Mouse (Mus musculus) brain, embryonic 14.5 days (tissue): ENCODE data around the gene Nfia. TPM values are rescaled to one million over a fixed set of nuclear protein-coding genes. Genes with fewer than 3 reads are reported as not detected.

Experiments used
- DNase-seq: peaks from one replicate; pipeline ENCODE4 v3.0.0-alpha.2; 2011; ENCODE audit warnings: low read depth
- CTCF ChIP-seq: fragments of 200-500 bp; IDR thresholded peaks from 2 replicates; pipeline ENCODE4 v1.5.1; 2012; ENCODE audit warnings: inconsistent platforms, mild to moderate bottlenecking, moderate library complexity, borderline replicate concordance; ENCODE audit not compliant: insufficient read depth, insufficient read length; ENCODE audit errors: extremely low read depth
- POLR2A ChIP-seq: fragments of 200-500 bp; IDR thresholded peaks from 2 replicates; pipeline ENCODE4 v1.6.1; 2012; ENCODE audit warnings: mild to moderate bottlenecking, inconsistent platforms, borderline replicate concordance; ENCODE audit not compliant: poor library complexity, insufficient read depth, insufficient read length, severe bottlenecking; ENCODE audit errors: extremely low read depth
- polyA plus RNA-seq: library from polyadenylated mRNA; depleted of rRNA; stranded (reverse); fragments of >200 nt; gene quantifications from 2 replicates; pipeline ENCODE4 v1.2.3, GENCODE M21; 2012

Gene Nfia
- polyA plus RNA-seq, 1 experiment = 56.0 TPM

DNA sequence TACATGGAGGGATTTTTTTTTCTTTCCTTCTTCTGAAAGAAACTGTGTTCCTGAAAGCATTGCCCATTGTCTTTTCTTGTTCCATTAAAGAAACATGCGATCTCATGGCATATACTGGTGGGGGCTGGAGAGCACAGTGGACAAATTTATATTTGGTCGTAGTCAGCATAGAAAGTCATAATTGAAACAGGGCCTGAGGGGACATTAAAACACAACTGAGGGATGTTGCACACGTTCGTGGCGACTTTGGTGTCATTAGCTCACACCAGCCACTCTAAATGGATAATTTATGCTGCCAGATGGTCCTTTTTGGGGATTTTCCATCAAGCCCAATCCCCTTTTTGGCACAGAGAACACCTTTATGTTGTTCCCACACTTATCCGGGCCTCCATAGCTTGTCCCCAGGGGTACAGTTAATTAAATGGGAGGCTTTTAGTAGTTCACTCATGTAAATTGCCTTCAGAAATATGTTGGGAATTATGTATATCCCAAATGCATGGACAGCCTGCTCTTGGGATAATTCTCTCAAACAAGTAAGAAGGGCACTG, 250.8 kb downstream of the Nfia start:
- TF ChIP-seq POLR2A (no peak), CTCF (no peak)
- DNase-seq = peak; percentile 92

GRCm38 (mm10) chr4:98027412-98027811, 254.9 kb downstream of the Nfia start:
- peak; percentile 56 for DNase-seq
- TF ChIP-seq POLR2A = no peak
- TF ChIP-seq CTCF = no peak

DNA sequence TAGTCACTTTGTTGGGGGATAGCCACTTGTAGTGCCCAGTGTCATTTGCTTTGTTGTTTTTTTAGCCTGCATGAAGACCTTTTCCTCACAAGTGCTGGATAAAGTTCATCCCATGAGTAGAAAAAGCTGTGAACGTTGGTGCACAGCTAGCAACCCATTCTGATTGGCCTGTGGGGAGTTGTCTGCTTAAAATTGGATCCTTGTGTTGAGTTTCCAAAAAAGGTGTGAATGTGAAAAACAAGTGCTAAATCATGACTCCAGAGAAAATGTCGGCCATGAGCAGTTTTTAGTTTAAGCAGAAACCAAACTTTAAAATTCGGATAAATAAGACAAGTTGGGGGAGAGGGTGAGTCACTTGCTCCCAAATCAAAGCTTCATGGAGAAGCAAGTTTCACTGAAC, 259.3 kb downstream of the Nfia start:
- TF ChIP-seq CTCF (no peak), POLR2A (no peak)
- no peak for DNase-seq

GRCm38 (mm10) chr4:98032332-98032731, 259.8 kb downstream of the Nfia start:
- TF ChIP-seq POLR2A (no peak), CTCF (no peak)
- DNase-seq = peak; percentile 57

- DNase-seq = no peak
- TF ChIP-seq POLR2A (no peak), CTCF (no peak)
These were observed 266.6 kb downstream of the Nfia start for GRCm38 (mm10) chr4:98039095-98039494.

DNA sequence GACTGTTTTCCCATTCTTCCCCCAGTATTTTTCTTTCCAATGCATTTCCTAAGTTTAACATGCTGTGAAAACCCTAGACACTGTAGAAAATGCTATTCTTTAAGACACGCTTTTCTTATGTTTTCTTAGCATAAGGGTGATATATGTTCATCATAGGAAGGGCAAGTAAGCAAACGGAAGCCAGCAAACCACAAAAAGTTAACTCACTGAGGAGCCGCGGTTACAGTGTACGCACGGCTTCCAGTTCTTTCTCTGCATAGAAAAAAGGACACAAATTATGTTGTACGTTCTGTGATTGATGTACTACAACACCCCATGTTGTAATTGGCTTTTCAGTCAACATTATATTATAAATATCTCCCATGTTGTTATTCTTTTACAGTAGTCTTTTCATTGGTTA, 267.6 kb downstream of the Nfia start:
- DNase-seq = no peak
- no peak for TF ChIP-seq POLR2A

DNA sequence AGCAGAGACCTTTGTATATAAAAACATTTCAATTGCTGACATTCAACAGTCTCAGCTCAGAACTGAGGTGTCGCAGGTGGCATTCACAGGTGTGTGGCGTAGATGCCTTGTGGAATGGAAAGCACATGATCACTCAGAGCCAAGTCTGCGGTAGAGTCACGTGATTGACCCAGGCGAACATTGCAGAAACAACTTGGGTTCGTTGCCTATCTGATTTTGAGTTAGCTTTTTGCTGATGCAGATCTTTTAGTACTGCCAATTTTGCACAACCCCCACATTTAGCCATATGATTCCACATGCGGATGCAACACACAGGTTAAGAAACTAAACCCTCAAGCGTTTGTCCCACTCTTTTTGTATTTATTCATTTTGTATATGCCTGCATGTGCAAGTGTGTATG, 272.1 kb downstream of the Nfia start:
- DNase-seq = no peak
- TF ChIP-seq CTCF (no peak), POLR2A (no peak)

DNA sequence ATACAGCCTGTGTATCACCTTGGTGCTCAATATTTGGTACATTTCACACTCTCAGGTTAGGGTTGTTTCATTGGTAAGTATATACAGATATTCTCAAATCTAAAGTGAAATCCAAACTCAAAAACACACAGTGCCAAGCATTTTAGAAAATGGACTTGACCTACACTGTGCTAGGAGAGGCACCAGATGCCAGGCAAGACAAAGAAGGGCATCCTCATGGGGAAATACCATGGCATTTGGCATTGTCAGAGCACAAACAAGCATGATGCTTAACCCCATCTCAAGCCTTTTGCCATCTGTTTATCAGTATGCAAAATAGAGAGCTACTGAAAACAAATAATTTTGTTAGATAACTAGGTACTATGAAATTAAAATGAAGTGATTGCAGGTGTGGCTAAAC, 274.8 kb downstream of the Nfia start:
- TF ChIP-seq POLR2A = no peak
- TF ChIP-seq CTCF = no peak
- no peak for DNase-seq

DNA sequence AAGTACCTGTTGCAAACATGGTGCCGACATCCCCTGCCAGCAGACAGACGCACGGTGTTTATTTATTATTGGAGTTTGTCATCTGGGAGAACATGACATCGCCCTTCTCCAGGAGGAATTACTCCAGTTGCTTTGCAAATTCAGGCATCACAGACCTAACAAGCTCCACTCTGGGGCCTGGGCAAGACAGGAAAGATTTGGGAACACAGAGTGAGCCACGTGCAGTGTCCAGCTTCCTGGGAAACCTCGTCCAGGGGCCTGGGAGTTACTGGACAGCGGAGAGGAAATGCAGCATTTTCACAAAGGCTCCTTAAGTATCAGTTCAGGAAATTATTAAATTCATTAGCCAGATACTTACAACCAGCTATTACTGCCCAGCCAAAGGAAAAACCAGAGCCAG, 277.1 kb downstream of the Nfia start:
- no peak for TF ChIP-seq POLR2A
- no peak for TF ChIP-seq CTCF
- DNase-seq = no peak

GRCm38 (mm10) chr4:98050003-98050620, 277.6 kb downstream of the Nfia start:
- TF ChIP-seq POLR2A (no peak), CTCF (no peak)
- peak; percentile 50 for DNase-seq

DNA sequence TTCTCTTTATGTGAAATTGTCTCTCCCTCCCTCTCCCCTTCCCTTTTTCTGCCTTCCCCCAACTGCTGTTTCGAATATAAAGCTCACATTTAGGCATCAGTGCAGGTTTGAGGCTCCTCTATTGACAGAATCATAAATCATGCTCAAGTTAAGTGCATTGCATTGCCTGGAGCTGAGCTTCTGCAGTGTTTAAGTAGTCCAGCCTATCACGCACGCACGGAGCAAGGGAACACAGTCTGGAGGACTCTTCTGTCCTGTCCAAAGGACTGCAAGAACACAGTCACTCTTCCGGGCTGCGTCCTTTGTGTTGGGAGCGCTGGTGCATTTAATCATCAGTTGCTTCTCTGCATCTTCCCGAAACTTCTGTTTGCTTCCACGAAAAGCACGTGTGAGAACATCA, 278.2 kb downstream of the Nfia start:
- TF ChIP-seq POLR2A = no peak
- no peak for DNase-seq

DNA sequence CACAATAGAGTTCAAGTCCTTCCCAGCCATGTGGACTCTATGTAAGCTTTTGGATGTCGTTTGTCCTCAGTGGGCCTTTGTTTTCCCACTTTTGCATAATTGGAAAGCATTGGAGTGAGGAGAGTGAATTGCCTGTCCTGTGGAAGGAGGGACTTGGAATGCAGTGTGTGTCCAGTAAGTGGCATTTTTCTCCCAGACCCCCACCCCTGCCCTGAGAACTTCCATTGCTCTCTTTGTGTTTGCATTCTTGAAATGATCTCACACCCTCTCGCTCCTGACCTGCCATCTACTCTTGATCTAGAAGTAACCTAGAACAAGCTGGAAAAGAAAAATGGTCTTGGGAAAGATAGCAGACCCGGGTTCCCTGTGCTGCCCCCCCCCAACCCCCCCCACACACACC, 278.8 kb downstream of the Nfia start:
- TF ChIP-seq POLR2A (no peak), CTCF (no peak)

DNA sequence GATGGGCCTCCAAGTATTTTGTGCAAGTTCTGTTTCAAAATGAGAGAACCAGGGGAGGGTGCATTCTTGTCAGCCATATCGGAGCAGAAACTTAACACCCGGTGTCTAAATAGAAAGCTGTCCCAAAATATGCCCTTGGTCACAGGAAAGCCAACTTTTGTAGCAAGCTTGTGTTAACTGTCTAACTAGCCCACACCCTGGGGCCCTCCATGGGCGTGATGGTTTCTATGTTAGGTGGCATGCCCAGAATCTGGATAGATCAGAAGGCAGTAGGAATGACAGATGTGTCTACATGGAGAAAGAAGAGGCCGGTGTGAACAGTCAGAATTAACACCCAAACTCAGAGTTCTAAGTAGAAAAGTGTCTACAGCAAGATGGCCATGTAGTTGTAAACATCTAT, 282.5 kb downstream of the Nfia start:
- no peak for DNase-seq
- no peak for TF ChIP-seq POLR2A
- TF ChIP-seq CTCF = no peak

More for the DNA sequence above, 278.8 kb downstream of the Nfia start:
- DNase-seq = no peak
